Mouse (Mus musculus) gastrocnemius, adult 8-10 months (tissue): Measurements from ENCODE around the gene Amotl2. TPM values are rescaled to one million over a fixed set of nuclear protein-coding genes. Genes with fewer than 3 reads are reported as not detected.
A peak's percentile ranks its signal among the peaks of the same experiment; 100 is the strongest.

ENCODE experiments used
- DNase-seq, 2 experiments: peaks; one replicate each; pipeline ENCODE4 v3.0.0; 2022; ENCODE audit warnings: low spot score in 2 of 2
- total RNA-seq, 4 experiments: library from RNA; stranded (reverse); gene quantifications; 2 replicates each; pipeline ENCODE4 v1.2.4; 2022

The Amotl2 gene
- total RNA-seq, 4 experiments from 2014 or later = 12.7 to 17.4 (median 15.0) TPM

DNA sequence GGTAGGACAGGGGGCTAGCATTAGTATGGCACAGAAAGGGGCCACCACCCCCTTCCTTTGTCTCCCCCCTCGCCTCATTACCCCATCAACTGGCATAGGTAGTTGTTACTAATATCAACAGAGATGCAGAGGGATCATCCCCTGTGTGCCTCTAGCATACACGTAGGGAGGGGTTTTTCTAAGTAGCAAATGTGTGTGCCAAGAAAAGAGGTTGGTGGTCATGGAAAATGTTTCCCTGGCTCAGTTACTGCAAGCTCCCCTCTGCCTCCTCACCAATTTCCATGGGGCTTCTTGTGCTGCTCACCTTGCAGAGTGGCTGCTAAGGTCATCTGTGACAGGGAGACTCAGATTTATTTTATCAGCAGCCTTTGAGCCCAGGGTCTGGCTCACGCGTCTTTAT lies 2.6 kb downstream of the Amotl2 start:
- DNase-seq = no peak

DNA sequence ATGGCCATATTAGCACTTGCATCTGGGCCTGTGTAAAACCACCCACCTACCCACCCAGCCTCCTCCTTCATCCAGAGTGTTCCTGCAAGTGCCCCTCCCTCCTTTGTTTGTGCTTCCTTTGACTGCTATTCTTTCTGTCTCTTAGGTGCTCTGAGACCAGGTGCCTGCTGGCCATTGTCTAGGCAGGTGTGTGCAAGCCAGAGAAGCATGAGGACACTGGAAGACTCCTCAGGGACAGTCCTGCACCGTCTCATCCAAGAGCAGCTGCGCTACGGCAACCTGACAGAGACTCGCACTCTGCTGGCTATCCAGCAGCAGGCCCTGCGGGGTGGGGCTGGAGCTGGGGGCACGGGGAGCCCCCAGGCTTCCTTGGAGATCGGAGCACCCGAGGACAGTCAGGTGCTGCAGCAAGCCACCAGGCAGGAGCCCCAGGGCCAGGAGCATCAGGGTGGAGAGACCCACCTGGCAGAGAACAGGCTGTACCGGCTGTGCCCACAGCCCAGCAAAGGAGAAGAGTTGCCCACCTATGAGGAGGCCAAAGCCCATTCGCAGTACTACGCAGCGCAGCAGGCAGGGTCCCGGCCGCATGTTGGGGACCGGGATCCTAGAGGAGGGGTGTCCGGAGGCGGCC lies 3.6 kb downstream of the Amotl2 start:
- no peak for DNase-seq

DNA sequence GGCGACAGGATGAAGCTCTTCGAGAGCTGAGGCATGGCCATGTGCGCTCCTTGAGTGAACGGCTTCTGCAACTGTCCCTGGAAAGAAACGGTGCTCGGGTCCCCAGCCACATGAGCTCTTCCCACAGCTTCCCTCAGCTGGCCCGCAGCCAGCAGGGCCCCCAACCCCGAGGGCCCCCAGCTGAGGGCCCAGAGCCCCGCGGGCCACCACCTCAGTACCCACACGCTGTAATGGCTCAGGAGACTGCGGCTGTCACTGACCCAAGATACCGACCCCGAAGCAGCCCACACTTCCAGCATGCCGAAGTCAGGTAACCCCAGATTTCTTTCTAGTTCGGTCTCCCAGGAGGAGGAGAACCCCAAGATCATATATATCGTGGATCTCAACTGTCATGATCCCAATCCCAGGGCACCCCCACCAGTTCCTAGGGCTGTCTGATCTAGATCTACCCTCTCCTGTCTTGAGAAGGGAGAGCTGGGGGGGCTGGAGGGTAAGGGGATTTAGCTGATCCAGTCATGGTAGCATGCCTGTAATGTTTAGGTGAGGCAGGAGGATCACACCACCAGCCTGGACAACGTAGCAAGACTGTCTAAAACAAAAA lies 4.2 kb downstream of the Amotl2 start:
- no peak for DNase-seq

DNA sequence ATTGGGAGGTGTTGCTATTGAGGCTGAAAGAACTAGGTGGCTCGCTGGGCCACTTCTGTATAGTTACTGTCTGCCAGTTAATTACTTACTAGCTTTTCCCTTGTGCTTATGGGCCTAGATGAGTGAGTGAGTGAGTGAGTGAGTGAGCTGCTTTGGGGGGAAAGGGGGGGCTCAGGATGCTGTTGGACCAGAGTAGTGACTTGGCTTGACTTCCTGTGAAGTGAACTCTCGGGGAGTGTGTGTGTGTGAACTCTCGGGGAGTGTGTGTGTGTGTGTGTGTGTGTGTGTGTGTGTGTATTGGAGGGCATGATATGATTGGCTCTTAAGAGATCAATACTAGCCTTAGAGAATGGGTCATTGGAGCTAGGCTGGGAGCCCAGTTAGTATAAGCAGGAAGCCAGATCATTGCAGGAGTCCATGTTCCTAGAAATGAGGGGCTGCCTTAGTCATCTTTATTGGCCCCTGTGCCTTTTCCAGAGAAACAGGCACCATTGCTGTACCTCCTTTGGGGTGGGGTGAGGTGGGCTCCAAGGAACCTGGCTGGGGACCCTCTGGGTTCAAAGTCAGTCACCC lies 5.0 kb downstream of the Amotl2 start:
- no peak for DNase-seq

DNA sequence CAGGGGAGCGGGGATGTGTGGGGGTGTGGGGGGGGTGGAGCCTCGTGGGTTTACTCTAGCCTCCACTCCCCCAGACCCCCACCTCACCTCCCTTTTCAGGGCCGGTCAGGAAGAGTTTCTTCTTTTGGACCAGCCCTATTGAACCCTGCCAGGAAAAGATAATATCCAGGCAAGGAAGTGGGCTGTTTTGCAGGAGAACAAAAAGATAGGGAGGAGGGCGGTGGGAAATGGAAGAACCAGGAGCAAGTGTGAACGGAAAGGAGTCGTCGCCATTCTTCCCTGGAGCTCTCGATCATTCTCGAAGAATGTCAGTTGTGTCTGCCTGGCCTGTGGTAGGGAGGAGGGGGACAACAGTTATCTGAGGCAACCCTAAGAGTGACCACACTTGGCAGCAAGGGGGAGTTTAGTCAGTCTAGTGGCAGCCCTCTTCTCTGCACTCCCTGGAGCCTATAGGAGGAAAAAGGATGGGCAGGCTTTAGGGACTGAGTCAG lies 5.6 kb downstream of the Amotl2 start:
- no peak for DNase-seq

DNA sequence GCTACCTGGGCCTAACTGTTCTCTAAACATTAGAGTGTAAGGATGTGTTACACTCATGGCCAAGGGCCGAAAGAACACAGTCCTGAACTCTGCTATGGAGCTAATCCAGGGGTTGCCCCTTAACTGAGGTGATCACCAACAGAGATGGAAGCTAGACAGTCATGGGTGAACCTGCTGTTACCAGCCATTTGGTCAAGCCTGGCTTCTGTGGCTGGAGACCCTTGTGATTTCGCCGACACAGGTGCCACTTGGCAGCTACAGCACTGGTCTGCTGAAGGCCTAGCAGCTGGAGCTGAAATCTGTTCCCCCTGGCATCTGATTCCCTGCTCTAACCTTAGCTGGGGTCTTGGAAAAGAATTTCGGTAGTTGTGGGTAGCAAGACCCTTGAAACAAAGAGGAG lies 6.3 kb downstream of the Amotl2 start:
- DNase-seq = no peak

DNA sequence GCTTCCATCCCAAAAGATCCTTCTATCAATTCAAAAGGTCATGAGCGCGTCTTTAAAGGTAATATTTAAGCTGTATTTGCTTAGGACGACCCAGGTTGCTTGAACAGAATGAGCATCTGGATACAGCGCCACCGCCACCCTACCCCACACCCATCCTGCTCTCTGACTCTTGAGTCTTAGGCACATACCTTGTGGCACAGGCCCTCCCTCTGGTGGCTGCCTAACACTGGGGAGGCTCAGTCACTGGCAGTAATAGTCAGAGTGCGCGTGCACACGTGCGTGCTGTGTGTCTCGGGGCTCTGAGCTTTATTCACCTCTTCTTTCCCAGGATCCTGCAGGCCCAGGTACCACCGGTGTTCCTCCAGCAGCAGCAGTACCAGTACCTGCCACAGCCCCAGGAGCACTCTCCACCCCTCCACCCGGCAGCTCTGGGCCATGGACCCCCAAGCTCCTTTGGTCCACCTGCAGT lies 6.8 kb downstream of the Amotl2 start:
- DNase-seq = no peak

DNA sequence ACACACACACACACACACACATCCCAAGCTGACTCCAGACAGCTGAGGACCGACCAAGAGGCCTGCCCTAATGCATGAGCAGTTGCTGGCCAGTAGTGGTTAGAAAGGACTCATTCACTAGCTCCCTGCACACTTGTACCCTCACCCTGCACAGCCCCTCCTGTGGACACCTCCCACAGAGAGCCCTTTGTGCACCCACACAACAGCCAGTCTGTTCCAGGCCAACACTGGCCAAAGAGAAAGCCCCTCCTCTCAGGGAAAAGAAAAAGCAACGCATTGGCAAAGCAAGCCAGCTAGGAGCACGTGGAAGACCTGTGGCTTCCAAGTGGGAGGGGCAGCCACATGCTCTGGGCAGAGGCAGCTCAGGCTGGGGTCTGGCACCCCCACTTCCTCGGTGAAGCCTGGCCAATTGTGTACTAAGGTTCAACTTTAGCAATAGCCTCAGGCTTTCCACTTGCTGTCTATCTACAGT lies 7.6 kb downstream of the Amotl2 start:
- DNase-seq = peak; percentile 55 to 81

DNA sequence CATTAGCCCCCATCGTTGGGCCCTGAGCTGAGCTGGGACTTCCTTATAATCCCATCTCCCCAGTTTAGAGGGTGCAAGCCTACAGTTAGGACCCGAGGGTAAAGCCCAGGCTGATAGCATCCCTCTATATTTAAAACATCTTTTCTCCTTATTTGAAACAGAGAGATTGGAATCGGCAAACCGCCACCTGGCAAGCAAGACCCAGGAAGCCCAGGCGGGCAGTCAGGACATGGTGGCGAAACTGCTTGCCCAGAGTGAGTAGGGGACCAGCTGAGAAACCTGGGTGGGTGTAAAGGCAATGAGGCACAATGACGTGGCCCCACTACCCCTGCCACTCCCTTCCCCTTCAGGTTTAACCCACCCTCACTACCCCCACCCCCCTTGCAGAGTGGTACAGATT lies 8.5 kb downstream of the Amotl2 start:
- no peak for DNase-seq

DNA sequence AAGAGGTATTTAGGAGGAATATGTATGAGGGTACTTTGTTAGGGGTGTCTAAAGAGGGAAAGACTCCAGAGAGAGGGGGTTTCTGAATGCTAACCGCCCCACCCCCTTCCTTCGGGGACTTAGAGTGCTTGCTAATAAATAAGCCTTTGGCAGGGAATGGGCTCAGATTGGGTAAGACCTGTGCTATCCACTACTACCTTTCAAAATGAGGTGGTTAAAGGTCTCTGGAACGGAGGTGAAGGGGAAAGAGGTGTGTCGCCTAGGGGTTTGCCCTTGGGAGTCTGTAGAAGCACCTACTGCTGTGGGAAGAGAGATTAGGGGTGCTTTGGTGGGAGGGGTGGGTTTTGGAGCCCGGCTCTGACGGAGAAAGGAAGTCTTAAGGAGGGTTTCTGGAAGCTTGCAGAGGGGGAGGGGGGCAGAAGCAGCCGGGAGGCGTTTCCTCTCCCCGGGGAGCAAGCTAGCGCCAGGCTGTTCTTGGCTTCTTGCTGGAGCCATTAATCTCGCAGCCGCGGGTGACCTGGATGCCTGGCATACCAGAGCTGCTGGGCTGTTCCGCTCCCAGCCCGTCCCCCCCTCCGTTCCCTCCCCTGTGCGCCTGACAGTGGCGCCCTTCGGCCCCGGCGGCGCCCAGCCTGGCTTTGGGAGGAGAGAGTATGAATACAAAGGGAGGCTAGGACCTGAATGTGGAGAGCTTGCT lies 9.6 kb downstream of the Amotl2 start:
- peak; percentile 85 to 91 for DNase-seq

DNA sequence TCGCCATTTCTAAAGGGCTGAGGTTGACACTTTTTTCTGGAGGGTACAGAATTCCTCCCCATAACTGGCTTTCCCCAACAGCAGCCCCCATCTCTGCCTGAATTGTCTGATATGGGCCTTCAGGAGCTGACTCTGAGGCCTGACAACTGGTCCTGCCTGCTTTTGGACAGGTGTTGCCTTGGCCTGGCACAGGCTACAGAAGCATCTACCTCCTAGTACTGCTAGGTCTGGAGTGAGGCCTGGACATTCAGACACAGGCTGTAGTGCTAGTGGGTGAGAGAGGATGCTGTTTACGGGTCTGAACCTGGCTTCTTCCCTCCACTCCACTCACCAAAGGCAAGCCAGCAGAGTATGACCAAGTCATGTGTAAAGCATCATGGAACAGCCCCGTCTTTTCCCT lies 10.3 kb downstream of the Amotl2 start:
- no peak for DNase-seq

DNA sequence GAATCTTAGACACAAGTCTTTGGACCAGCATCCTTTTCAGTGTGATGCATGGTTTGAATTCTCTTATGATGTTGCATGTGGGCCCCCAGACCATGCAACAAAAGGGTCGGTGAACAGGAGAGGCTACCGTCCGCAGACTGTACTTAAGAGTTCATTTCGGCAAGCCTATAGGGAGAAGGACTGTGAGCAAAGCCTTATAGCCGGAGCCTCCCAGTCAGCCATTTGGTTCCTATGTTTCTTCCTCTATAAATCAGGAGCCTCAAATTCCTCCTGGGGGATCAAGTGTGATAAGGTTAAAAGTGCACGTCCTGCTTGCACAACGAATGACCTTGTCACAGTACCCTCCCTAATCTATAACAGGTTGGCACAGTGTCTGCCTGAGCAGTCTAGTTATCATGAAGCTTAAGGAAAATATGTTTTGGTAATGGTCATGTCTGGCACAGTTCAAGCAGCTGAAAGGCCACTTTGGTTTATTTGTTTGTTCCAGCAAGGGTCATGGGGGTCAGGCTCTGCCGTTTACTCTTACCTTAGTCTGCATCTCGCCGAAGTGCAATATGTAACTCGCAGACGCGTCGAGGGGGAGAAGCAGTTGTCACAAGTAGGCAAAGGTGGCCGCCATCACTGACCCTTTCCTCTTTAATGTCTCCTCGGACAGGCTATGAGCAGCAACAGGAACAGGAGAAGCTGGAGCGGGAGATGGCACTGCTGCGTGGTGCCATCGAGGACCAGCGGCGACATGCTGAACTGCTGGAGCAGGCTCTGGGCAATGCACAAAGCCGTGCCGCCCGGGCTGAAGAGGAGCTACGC lies 11.4 kb downstream of the Amotl2 start:
- no peak for DNase-seq

DNA sequence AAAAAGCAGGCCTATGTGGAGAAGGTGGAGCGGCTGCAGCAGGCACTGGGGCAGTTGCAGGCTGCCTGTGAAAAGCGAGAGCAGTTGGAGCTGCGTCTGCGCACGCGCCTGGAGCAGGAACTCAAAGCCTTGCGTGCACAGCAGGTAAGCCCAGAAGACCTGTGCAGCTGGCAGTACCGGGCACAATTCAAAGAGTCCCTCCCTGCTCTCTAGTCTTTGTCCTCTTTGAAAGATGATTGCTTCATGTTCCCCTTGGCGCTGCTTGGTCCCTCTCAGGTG lies 11.9 kb downstream of the Amotl2 start:
- no peak for DNase-seq

DNA sequence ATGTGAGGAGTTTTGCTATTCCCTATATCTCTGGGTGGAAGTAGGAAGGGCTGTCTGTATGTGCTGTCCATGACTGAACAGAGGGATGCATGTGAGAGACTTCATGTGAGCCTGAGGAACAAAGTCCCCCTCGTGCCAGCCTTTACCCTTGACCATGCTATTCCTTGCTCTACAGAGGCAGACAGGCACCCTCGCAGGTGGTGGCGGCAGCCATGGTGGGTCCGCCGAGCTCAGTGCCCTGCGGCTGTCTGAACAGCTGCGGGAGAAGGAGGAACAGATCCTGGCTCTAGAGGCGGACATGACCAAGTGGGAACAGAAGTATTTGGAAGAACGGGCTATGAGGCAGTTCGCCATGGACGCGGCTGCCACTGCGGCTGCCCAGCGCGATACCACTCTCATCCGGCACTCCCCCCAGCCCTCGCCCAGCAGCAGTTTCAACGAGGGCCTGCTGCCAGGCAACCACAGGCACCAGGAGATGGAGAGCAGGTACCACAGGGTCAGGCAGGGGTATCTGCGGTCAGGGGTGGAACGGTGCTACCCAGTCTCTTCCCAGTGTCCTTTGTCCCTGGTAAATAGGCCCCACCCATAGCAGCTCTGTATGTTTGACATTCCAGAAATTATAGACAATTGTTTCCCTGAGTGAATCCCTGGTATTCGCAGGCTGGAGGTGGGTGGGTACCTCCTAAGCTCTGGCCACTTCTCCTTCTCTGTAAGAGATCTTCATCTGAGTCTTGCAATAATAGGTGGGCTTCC lies 12.8 kb downstream of the Amotl2 start:
- no peak for DNase-seq

DNA sequence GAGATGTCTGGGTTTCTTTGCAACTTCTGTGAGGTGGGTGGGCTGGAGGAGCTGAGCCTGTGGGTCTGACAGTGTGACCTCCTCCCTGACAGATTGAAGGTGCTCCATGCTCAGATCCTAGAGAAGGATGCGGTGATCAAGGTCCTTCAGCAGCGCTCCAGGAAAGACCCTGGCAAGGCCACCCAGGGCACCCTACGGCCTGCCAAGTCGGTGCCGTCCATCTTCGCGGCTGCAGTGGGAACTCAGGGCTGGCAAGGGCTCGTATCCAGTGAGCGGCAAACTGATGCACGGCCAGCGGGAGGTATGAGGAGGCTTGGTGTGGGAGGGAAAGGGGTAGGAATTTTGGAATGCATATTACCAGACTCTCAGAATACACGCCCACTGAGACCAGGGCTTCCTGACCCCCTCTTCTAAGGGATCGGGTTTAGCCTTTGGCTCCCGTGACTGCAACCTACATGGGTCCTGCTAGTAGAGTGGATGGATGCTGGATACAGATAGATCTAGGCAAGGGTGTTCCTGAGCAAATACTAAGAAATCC lies 13.5 kb downstream of the Amotl2 start:
- no peak for DNase-seq

DNA sequence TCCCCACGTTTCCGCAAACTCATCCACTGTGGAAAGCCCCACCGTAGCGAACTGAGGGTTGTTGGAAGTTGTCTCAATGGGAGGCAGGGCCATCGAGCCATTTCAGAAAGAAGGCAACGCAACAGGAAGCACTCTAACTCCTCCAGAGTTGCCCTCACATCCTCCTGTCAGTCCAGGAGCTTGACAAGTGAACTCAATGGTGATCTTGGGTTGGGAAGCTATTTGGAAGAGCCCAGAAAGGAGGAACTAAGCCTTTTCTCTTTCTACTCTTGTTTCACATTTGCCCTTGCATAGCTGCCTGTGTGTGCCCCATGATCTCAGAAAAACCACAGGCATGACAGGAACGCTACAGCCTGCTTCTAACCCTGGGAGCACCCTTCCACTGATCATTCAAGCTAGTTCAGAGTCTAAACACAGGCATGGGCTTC lies 14.6 kb downstream of the Amotl2 start:
- DNase-seq = no peak

DNA sequence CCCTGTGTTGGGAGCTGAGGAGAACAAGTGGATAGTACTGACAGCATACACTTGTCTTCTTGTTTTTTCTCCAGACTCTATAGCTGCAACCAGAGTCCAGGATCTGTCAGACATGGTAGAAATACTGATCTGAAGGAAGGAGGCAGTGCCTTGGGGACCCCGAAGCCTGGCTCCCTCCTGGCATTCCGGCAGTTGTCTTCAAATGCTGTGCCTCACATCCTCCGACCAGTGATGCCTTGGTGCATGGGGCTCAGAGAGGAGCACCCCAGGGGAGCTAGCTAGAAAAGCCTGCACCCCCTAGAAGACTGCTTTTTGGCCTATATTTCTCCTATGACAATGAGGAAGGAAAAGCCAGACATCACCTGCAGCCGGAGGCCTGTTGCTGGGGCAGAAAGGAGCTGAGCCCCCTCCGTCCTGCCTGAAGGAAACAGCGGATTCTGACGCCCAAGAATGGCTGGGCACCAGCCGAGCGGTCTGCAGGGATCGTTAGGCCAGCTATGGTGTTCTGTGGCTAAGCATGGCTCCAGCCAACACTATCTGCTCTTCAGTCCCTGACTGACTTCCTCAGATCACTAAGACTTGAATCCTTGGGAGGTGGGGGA lies 15.2 kb downstream of the Amotl2 start:
- DNase-seq = no peak

DNA sequence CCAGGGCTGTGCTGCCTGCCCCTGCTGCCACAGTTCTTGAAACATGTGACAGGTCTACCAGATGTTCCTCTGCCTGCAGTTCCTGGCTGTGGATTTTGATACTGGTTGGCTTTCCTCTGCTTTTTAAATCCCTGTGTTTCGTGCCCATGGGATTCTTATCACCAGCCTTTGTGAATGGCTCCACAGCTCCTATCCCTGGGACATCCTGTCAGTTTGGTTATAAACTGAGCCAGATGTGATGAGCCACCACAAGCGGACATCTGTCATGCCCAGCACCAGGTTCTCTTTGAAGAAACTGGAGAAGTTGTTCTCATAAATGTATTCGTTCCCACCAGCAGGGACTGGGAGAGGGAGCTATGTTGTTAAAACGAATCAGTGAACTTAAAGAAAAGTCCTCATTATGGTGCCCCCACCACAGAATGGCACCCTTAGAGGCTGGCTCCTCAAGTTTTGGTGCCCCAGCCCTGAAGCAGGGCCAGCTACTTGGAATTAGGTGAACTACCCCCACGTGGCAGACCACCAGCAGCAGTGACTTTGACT lies 15.9 kb downstream of the Amotl2 start:
- DNase-seq = no peak

DNA sequence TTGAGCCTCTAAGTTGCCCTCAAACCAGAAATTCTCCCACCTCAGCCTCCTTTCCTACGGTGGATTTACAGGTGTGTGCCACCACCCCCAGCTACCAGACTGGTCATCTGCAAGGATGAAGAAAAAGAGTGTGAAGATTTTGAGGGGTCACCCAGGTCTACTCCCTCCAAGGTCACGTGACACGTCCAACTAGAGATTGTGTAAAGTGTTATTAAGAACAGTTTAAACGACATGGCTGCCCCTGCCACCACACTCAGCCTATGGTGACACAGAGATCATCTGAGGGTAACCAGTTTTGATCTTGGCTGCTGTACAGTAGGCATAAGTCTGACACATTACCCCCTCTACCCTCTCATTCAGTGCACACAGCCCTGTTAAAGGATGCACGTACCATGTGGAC lies 17.0 kb downstream of the Amotl2 start:
- DNase-seq = no peak
